Mouse (Mus musculus) fibroblast of lung, adult 2 months (primary cell): ENCODE results near the gene Prr23a1.

Experiments
- DNase-seq: peaks from one replicate; pipeline ENCODE4 v3.0.0-alpha.2; 2011; ENCODE audit warnings: low read depth

Gene Prr23a1

GRCm38 (mm10) chr9:98842117-98842516 lies at the start of gene Prr23a1:
Gene Prr23a1, plus strand, starts transcription at chr9:98842503.
- DNase-seq = no peak

- DNase-seq = no peak
Observed at GRCm38 (mm10) chr9:98799021-98799420, 43.3 kb upstream of the Prr23a1 start.

DNA sequence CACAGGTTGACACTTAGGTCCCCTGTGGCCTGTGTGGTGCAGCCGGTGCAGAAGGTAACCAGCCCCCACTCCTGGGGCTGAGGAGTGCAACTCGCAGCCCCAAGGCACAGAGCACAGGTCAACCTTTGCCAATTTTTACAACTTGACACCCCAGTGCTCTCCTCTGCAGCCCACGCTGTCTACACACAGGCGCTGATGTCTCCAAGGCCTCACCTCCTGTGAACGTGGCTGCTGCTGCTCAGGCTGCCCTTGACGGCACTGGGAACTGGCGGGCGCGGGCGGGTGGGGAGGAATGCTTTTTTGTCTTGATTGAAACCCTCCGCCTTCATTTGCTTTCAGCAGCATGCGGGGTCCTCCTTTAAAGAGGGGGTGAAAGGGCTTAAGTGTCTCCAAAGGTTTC lies 38.3 kb upstream of the Prr23a1 start:
- DNase-seq = no peak

DNA sequence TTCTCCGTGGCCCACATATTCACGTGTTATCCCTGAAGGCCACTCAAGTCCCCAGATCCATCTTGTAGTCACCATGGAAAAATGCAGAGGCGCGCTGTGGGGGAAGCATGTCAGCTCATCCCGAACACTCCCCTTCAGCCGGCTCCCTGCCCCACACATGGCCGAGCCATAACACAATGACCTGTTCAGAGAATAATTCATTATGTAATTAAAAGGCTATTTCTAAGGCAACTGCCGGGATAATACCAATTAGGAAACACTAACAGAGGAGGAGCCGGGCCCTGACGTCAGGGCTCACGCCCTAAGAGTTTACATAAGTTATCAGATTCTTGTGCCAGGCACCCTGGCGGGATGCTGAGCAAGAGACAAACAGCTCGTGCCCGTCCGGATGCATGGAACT lies 36.8 kb upstream of the Prr23a1 start:
- DNase-seq = no peak

- DNase-seq = no peak
Observed at GRCm38 (mm10) chr9:98805934-98806333, 36.4 kb upstream of the Prr23a1 start.

GRCm38 (mm10) chr9:98807631-98808030 lies 34.7 kb upstream of the Prr23a1 start:
- DNase-seq = no peak

GRCm38 (mm10) chr9:98809526-98809925 lies 32.8 kb upstream of the Prr23a1 start:
- DNase-seq = peak; percentile 5

GRCm38 (mm10) chr9:98816066-98816465 lies 26.2 kb upstream of the Prr23a1 start:
- no peak for DNase-seq

DNA sequence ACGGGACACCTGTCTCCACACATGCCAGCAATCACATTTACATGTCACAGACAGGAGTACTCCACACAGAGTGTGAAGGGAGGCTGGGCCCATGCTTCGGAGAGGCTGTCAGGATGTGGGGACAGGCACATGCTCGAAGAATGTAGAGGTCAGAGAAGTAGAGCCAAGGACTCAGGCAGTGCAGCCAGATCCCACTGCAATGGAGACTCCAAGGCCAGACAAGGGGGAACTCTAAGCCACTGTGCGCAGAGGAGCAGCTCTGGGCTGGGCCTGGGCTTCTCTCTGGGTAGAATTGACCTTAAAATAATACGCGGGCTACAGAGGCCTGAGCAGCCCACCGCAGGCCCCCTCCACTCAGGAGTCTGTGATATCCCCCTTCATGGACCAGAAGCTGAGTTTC lies 24.7 kb upstream of the Prr23a1 start:
- DNase-seq = no peak

GRCm38 (mm10) chr9:98818971-98819370 lies 23.3 kb upstream of the Prr23a1 start:
- no peak for DNase-seq

GRCm38 (mm10) chr9:98819481-98819880 lies 22.8 kb upstream of the Prr23a1 start:
- DNase-seq = no peak

DNA sequence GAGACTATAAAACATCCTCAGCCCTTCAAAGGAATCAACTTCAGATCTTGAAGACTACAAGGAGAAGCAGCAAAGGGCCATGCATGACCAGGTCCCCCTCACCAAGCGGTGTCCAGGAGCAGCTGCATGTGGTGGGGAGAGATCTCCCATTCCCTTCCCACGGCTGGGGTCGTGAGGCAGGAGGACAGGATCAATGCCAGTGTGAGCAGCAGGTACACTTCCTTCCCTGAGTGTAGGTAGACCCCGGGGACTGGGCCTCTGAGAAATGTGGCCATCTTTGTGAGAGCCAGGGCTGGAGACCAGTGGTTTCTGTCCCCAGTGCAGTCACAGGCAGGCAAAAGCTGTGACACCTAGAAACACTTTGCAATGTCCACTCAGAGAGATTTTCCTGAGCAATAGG lies 21.8 kb upstream of the Prr23a1 start:
- DNase-seq = no peak

DNA sequence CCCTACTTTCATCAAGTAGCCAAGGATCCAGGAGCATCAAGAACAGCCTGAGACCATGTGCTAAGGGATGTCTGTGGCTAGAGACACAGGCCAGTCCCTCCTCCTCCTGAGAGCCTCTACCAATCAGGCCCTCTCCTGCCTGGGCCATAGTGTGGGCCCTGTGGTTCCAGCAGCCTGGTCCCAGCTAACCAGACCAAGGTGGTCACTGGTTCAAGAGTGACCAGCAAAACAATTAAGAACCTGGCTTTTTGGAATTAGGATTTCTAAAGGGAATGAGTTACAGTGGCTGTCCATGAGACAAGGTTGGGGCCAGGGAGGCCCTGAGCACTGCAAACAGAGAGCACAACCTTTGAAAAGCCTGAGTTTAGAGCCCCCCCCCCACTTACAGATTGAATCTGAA lies 21.2 kb upstream of the Prr23a1 start:
- no peak for DNase-seq

DNA sequence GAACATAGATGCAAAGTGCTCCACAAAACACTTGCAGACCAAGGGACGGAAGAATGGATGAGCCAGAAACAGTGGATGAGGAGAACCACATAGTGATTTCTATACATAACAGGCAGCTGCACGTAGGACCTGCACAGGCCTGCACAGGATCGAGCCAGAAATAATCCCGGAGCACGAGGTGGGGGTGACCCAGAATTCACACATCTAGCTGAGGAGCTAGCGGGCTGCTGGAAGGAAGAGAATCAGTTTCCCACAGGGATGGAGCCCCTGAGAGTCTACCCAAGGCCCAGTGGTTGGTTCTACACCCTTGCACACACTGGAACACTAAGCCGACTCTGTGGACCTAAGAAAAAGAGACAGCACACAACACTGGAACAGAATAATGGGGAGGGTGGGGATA lies 18.5 kb upstream of the Prr23a1 start:
- DNase-seq = no peak

GRCm38 (mm10) chr9:98829508-98829907 lies 12.8 kb upstream of the Prr23a1 start:
- DNase-seq = no peak

DNA sequence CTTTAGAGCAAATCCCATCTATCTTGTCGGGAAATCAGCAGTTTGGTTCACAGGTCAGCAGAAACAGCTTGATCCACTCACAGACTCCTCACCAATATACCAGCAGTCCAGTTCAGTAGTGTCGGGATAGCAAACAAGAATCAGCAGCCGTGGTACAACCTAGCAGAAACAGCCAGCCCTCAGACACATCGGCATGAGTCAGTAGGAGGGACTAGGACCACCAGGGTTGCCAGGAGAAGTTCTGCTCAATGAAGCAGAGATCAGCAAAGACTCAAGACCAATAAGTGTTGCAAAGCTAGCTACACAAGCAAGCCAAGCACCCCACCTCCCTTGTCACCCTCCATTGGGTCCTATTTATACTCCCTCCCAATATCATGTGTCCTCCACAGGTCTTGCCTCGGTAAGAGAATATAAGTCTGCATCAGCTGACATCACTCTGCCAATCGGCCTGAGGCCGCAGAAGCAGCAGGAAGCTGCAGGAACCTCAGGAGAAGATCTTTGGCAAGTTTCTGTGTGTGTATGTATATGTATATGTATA lies 4.7 kb upstream of the Prr23a1 start:
- no peak for DNase-seq

DNA sequence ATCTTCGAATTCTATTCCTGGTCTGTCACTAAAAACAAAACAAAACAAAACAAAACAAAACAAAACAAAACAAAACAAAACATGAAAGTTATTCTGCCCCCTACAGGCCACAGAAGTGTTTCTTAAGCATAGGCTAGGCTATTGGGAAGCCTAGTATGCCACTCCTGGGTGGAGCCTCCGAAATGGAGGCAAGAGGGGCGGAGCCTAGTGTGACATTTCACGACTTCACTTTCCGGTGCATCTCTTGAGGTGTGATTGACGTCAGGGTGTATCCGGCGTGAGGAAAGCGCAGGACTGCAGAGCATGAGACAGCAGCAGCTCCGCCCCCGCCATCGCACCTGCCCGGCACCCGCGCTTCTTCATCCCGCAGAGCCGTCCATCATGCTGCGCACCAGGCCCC lies 13.9 kb downstream of the Prr23a1 start, which contains the start of gene Prr23a2:
Gene Prr23a2 (plus strand): TSS at position 285 of the 400 bp plus-strand sequence.
- DNase-seq = no peak

DNA sequence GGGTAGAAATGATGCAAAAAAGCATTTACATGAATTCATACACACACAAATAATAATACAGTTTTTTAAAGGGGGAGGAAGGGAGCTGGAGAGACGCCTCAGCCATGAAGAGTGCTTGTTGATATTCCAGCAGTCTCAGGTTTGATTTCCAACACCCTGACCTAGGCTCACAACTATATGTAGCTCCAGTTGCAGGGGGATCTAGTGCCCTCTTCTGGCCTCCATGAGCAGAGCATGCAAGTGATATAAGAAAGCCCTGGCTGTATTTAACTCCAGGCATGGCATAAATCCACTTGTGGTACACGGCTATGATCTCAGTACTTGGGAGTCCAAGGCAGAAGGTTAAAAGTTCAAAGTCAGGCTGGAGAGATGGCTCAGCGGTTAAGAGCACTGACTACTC lies 21.2 kb downstream of the Prr23a1 start:
- no peak for DNase-seq

DNA sequence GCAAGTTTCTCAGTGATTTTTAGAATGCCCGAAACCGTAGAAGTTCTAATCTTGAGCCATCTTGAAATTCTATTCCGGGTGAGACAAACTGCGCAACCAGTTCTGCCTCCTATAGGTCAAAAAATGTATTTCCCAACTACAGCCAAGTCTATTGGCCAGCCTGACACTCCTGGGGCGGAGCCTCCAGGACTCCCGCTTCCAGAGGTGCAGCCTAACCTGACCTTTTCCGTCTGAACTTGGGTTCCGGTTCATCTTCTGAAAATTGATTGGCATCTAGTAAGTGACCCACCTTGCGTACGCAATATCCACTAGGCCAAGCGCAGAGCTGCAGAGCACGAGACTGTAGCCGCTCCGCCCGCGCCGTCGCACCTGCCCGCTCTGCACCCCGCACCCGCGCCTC lies 22.3 kb downstream of the Prr23a1 start, which contains the start of gene Prr23a3:
Gene Prr23a3 (plus strand): TSS at position 197 of the 400 bp plus-strand sequence.
- no peak for DNase-seq
